Mouse (Mus musculus): ENCODE measurements around the gene Tbrg1. TPM values are rescaled to one million over a fixed set of nuclear protein-coding genes. Genes with fewer than 3 reads are reported as not detected.

Gene Tbrg1
- total RNA-seq (2017), result 59.9 and 89.5 TPM in 2 replicates

- peak; percentile 74 to 85 for ATAC-seq (replicated peaks in 1 of 2; ENCODE audit: insufficient read depth in 1 of 2, low FRiP score in 2 of 2, low TSS enrichment in 1 of 2, low read depth in 1 of 2, poor library complexity in 2 of 2, severe bottlenecking in 2 of 2)
These were observed at the start of gene Tbrg1 for GRCm38 (mm10) chr9:37656931-37657481. Tbrg1 (minus strand) TSS chr9:37657312.

- ATAC-seq (replicated peaks in 1 of 2; ENCODE audit: insufficient read depth in 1 of 2, low FRiP score in 2 of 2, low TSS enrichment in 1 of 2, low read depth in 1 of 2, poor library complexity in 2 of 2, severe bottlenecking in 2 of 2), result no peak; a peak in 1 of 4 replicates
These were observed 33.0 kb upstream of the Tbrg1 start for GRCm38 (mm10) chr9:37689970-37690686.

- ATAC-seq (replicated peaks in 1 of 2; ENCODE audit: insufficient read depth in 1 of 2, low FRiP score in 2 of 2, low TSS enrichment in 1 of 2, low read depth in 1 of 2, poor library complexity in 2 of 2, severe bottlenecking in 2 of 2), result no peak
These were observed 30.8 kb upstream of the Tbrg1 start for GRCm38 (mm10) chr9:37687941-37688303.

- no peak for ATAC-seq (replicated peaks in 1 of 2; ENCODE audit: insufficient read depth in 1 of 2, low FRiP score in 2 of 2, low TSS enrichment in 1 of 2, low read depth in 1 of 2, poor library complexity in 2 of 2, severe bottlenecking in 2 of 2)
These were observed 30.3 kb upstream of the Tbrg1 start for GRCm38 (mm10) chr9:37687288-37687940.

GRCm38 (mm10) chr9:37681123-37681522, 24.0 kb upstream of the Tbrg1 start:
- ATAC-seq (replicated peaks in 1 of 2; ENCODE audit: insufficient read depth in 1 of 2, low FRiP score in 2 of 2, low TSS enrichment in 1 of 2, low read depth in 1 of 2, poor library complexity in 2 of 2, severe bottlenecking in 2 of 2), result no peak

- ATAC-seq (replicated peaks in 1 of 2; ENCODE audit: insufficient read depth in 1 of 2, low FRiP score in 2 of 2, low TSS enrichment in 1 of 2, low read depth in 1 of 2, poor library complexity in 2 of 2, severe bottlenecking in 2 of 2), result no peak
These were observed 18.2 kb upstream of the Tbrg1 start for GRCm38 (mm10) chr9:37675287-37675686.

GRCm38 (mm10) chr9:37670261-37670660, 13.1 kb upstream of the Tbrg1 start:
- no peak for ATAC-seq (replicated peaks in 1 of 2; ENCODE audit: insufficient read depth in 1 of 2, low FRiP score in 2 of 2, low TSS enrichment in 1 of 2, low read depth in 1 of 2, poor library complexity in 2 of 2, severe bottlenecking in 2 of 2)

GRCm38 (mm10) chr9:37669678-37670077, 12.6 kb upstream of the Tbrg1 start:
- ATAC-seq (replicated peaks in 1 of 2; ENCODE audit: insufficient read depth in 1 of 2, low FRiP score in 2 of 2, low TSS enrichment in 1 of 2, low read depth in 1 of 2, poor library complexity in 2 of 2, severe bottlenecking in 2 of 2), result no peak

GRCm38 (mm10) chr9:37669115-37669514, 12.0 kb upstream of the Tbrg1 start, which contains the start of gene Panx3:
Panx3 (minus strand) TSS chr9:37669235.
- ATAC-seq (replicated peaks in 1 of 2; ENCODE audit: insufficient read depth in 1 of 2, low FRiP score in 2 of 2, low TSS enrichment in 1 of 2, low read depth in 1 of 2, poor library complexity in 2 of 2, severe bottlenecking in 2 of 2), result peak; percentile 64 to 65

GRCm38 (mm10) chr9:37666045-37666444, 8.9 kb upstream of the Tbrg1 start:
- ATAC-seq (replicated peaks in 1 of 2; ENCODE audit: insufficient read depth in 1 of 2, low FRiP score in 2 of 2, low TSS enrichment in 1 of 2, low read depth in 1 of 2, poor library complexity in 2 of 2, severe bottlenecking in 2 of 2), result no peak

GRCm38 (mm10) chr9:37664604-37665003, 7.5 kb upstream of the Tbrg1 start:
- no peak for ATAC-seq (replicated peaks in 1 of 2; ENCODE audit: insufficient read depth in 1 of 2, low FRiP score in 2 of 2, low TSS enrichment in 1 of 2, low read depth in 1 of 2, poor library complexity in 2 of 2, severe bottlenecking in 2 of 2)

GRCm38 (mm10) chr9:37663210-37663609, 6.1 kb upstream of the Tbrg1 start:
- no peak for ATAC-seq (replicated peaks in 1 of 2; ENCODE audit: insufficient read depth in 1 of 2, low FRiP score in 2 of 2, low TSS enrichment in 1 of 2, low read depth in 1 of 2, poor library complexity in 2 of 2, severe bottlenecking in 2 of 2)

GRCm38 (mm10) chr9:37659413-37659812, 2.3 kb upstream of the Tbrg1 start:
- ATAC-seq (replicated peaks in 1 of 2; ENCODE audit: insufficient read depth in 1 of 2, low FRiP score in 2 of 2, low TSS enrichment in 1 of 2, low read depth in 1 of 2, poor library complexity in 2 of 2, severe bottlenecking in 2 of 2), result no peak

GRCm38 (mm10) chr9:37656439-37656881, 652 bp downstream of the Tbrg1 start:
- peak; percentile 65 to 72 for ATAC-seq (replicated peaks in 1 of 2; ENCODE audit: insufficient read depth in 1 of 2, low FRiP score in 2 of 2, low TSS enrichment in 1 of 2, low read depth in 1 of 2, poor library complexity in 2 of 2, severe bottlenecking in 2 of 2)

- ATAC-seq (replicated peaks in 1 of 2; ENCODE audit: insufficient read depth in 1 of 2, low FRiP score in 2 of 2, low TSS enrichment in 1 of 2, low read depth in 1 of 2, poor library complexity in 2 of 2, severe bottlenecking in 2 of 2), result no peak
These were observed 1.2 kb downstream of the Tbrg1 start for GRCm38 (mm10) chr9:37655961-37656360.

- no peak for ATAC-seq (replicated peaks in 1 of 2; ENCODE audit: insufficient read depth in 1 of 2, low FRiP score in 2 of 2, low TSS enrichment in 1 of 2, low read depth in 1 of 2, poor library complexity in 2 of 2, severe bottlenecking in 2 of 2)
These were observed 3.3 kb downstream of the Tbrg1 start for GRCm38 (mm10) chr9:37653836-37654235.

GRCm38 (mm10) chr9:37650639-37651038, 6.5 kb downstream of the Tbrg1 start:
- ATAC-seq (replicated peaks in 1 of 2; ENCODE audit: insufficient read depth in 1 of 2, low FRiP score in 2 of 2, low TSS enrichment in 1 of 2, low read depth in 1 of 2, poor library complexity in 2 of 2, severe bottlenecking in 2 of 2), result no peak

- no peak for ATAC-seq (replicated peaks in 1 of 2; ENCODE audit: insufficient read depth in 1 of 2, low FRiP score in 2 of 2, low TSS enrichment in 1 of 2, low read depth in 1 of 2, poor library complexity in 2 of 2, severe bottlenecking in 2 of 2)
These were observed 10.9 kb downstream of the Tbrg1 start for GRCm38 (mm10) chr9:37646246-37646645.
